Mouse (Mus musculus): ENCODE data around the gene Slc35e4. TPM values are rescaled to one million over a fixed set of nuclear protein-coding genes. Genes with fewer than 3 reads are reported as not detected.
"Not testable (repeated sequence)": the region's sequence is repeated elsewhere in the genome, so short reads cannot be mapped to it uniquely, and the experiment has no call there.

Gene Slc35e4
- polyA plus RNA-seq, 1 experiment: 8.1 TPM

DNA sequence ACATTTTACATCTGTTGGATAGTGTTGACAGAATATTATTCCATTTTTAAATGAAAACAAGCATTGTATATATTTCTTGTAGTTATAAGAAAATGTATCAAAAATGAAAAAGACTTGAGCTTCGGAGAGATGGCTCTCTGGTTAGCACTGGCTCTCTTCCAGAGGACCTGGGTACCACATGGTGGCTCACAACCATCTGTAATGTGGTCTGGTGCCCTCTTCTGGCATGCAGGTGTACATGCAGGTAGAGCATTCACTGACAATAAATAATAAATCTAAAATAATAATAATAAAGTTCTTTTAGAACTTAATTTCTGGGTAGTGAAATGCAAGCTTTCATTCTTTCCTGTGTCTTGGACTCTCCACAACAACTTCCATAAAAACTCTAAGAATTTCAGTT is 4.3 kb upstream of the Slc35e4 start:
- WGBS: 44% methylated on average over 1 of the region's 1 CpGs
- TF ChIP-seq CTCF (conservative IDR thresholded peaks at IDR 0.05; ENCODE audit: insufficient read depth, insufficient read length, low read depth, low read length) (peak; percentile 58), POLR2A (IDR thresholded peaks at IDR 0.05; ENCODE audit: low read depth, low read length) (no peak)
- no peak overlapping the region for H3K27ac ChIP-seq (ENCODE audit: insufficient read depth, low read depth, low read length)

GRCm38 (mm10) chr11:3913316-3914108 is 952 bp downstream of the Slc35e4 start:
- WGBS: under 1% methylated on average over 65 of the region's 65 CpGs
- no peaks in the 10 kb centered on the region for H3K27me3 ChIP-seq (replicated peaks; ENCODE audit: control insufficient read depth, insufficient read depth, low read length)
- peak overlapping the region; percentile 70 for H3K4me3 ChIP-seq (ENCODE audit: insufficient read depth, low read depth, low read length)
- H3K27ac ChIP-seq (ENCODE audit: insufficient read depth, low read depth, low read length): peak overlapping the region; percentile 61
- DNase-seq: peak; percentile 97
- H3K4me1 ChIP-seq (ENCODE audit: control insufficient read depth, insufficient read depth, low read length): peaks cover 8% of the 10 kb centered on the region; the same call in 1 of the 2 replicates
- H3K36me3 ChIP-seq (ENCODE audit: control insufficient read depth, insufficient read depth, low read length): no peaks in the 10 kb centered on the region; the same call in 1 of the 2 replicates
- TF ChIP-seq CTCF (conservative IDR thresholded peaks at IDR 0.05; ENCODE audit: insufficient read depth, insufficient read length, low read depth, low read length): no peak
- TF ChIP-seq POLR2A (IDR thresholded peaks at IDR 0.05; ENCODE audit: low read depth, low read length): peak; percentile 23

More for the DNA sequence above, 4.3 kb upstream of the Slc35e4 start:
- Histone ChIP-seq H3K4me1 (ENCODE audit: control insufficient read depth, insufficient read depth, low read length) (no peaks in the 10 kb centered on the region), H3K27me3 (replicated peaks; ENCODE audit: control insufficient read depth, insufficient read depth, low read length) (no peaks in the 10 kb centered on the region), H3K36me3 (ENCODE audit: control insufficient read depth, insufficient read depth, low read length) (peaks cover 3% of the 10 kb centered on the region; the same call in 1 of the 2 replicates), H3K4me3 (ENCODE audit: insufficient read depth, low read depth, low read length) (no peak overlapping the region)
- peak; percentile 56 for DNase-seq

DNA sequence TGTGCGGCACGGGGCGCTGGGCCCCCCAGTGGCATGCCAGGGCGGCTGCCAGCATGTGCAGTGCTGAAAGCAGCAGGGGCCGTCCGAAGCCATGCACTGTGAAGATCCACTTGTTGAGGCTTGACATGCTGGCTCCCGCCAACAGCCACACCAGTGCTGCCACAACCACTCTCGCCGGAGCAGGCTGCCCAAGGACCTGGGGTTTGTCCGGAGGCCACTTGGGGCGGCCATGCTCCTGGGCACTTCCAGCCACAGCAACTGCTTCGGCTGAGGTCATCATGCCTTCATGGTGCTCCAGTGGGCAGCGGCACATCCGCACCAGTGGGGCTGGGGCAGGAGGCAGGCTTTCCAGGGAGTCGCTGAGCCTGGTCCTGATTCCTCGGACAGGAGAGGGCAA is 1.6 kb downstream of the Slc35e4 start:
- WGBS: 9% methylated on average over 16 of the region's 16 CpGs

GRCm38 (mm10) chr11:3912100-3912874 is 2.2 kb downstream of the Slc35e4 start:
- H3K4me1 ChIP-seq (ENCODE audit: control insufficient read depth, insufficient read depth, low read length): peaks cover 8% of the 10 kb centered on the region; the same call in 1 of the 2 replicates
- WGBS: 46% methylated on average over 19 of the region's 19 CpGs
- no peak for TF ChIP-seq POLR2A (IDR thresholded peaks at IDR 0.05; ENCODE audit: low read depth, low read length)
- TF ChIP-seq CTCF (conservative IDR thresholded peaks at IDR 0.05; ENCODE audit: insufficient read depth, insufficient read length, low read depth, low read length): no peak
- H3K27me3 ChIP-seq (replicated peaks; ENCODE audit: control insufficient read depth, insufficient read depth, low read length): no peaks in the 10 kb centered on the region
- H3K4me3 ChIP-seq (ENCODE audit: insufficient read depth, low read depth, low read length): peak overlapping the region; percentile 70
- no peak overlapping the region for H3K27ac ChIP-seq (ENCODE audit: insufficient read depth, low read depth, low read length)
- H3K36me3 ChIP-seq (ENCODE audit: control insufficient read depth, insufficient read depth, low read length): no peaks in the 10 kb centered on the region
- DNase-seq: no peak

More for the DNA sequence above, 1.6 kb downstream of the Slc35e4 start:
- peak overlapping the region; percentile 54 for H3K27ac ChIP-seq (ENCODE audit: insufficient read depth, low read depth, low read length)
- H3K4me3 ChIP-seq (ENCODE audit: insufficient read depth, low read depth, low read length): peak overlapping the region; percentile 70
- no peaks in the 10 kb centered on the region for H3K27me3 ChIP-seq (replicated peaks; ENCODE audit: control insufficient read depth, insufficient read depth, low read length)
- DNase-seq: no peak
- peaks cover 8% of the 10 kb centered on the region; the same call in 1 of the 2 replicates for H3K4me1 ChIP-seq (ENCODE audit: control insufficient read depth, insufficient read depth, low read length)
- H3K36me3 ChIP-seq (ENCODE audit: control insufficient read depth, insufficient read depth, low read length): no peaks in the 10 kb centered on the region; the same call in 1 of the 2 replicates
- TF ChIP-seq CTCF (conservative IDR thresholded peaks at IDR 0.05; ENCODE audit: insufficient read depth, insufficient read length, low read depth, low read length): no peak
- no peak for TF ChIP-seq POLR2A (IDR thresholded peaks at IDR 0.05; ENCODE audit: low read depth, low read length)

- DNase-seq; H3K36me3 ChIP-seq (ENCODE audit: control insufficient read depth, insufficient read depth, low read length); H3K27ac ChIP-seq (ENCODE audit: insufficient read depth, low read depth, low read length); H3K27me3 ChIP-seq (replicated peaks; ENCODE audit: control insufficient read depth, insufficient read depth, low read length); H3K4me3 ChIP-seq (ENCODE audit: insufficient read depth, low read depth, low read length); H3K4me1 ChIP-seq (ENCODE audit: control insufficient read depth, insufficient read depth, low read length): not testable (repeated sequence)
- 84% methylated on average over 6 of the region's 6 CpGs for WGBS
Measured at GRCm38 (mm10) chr11:3911440-3911839, 3.0 kb downstream of the Slc35e4 start.

- 45% methylated on average over 5 of the region's 5 CpGs for WGBS
- Histone ChIP-seq H3K27me3 (replicated peaks; ENCODE audit: control insufficient read depth, insufficient read depth, low read length) (no peaks in the 10 kb centered on the region), H3K36me3 (ENCODE audit: control insufficient read depth, insufficient read depth, low read length) (no peaks in the 10 kb centered on the region), H3K4me1 (ENCODE audit: control insufficient read depth, insufficient read depth, low read length) (peaks cover 8% of the 10 kb centered on the region; the same call in 1 of the 2 replicates), H3K4me3 (ENCODE audit: insufficient read depth, low read depth, low read length) (no peak overlapping the region; the same call in 1 of the 2 replicates), H3K27ac (ENCODE audit: insufficient read depth, low read depth, low read length) (no peak overlapping the region)
- peak; percentile 39 for DNase-seq
- TF ChIP-seq CTCF (conservative IDR thresholded peaks at IDR 0.05; ENCODE audit: insufficient read depth, insufficient read length, low read depth, low read length) (no peak), POLR2A (IDR thresholded peaks at IDR 0.05; ENCODE audit: low read depth, low read length) (no peak)
Measured at GRCm38 (mm10) chr11:3910513-3911310, 3.8 kb downstream of the Slc35e4 start.

Measured in kidney, adult 2 months (tissue).